Mouse (Mus musculus) gastrocnemius, postnatal 14 days (tissue): ENCODE data around the gene Usp6nl. TPM values are rescaled to one million over a fixed set of nuclear protein-coding genes. Genes with fewer than 3 reads are reported as not detected.

ENCODE experiments used
- DNase-seq: peaks from one replicate; pipeline ENCODE4 v3.0.0; 2021; ENCODE audit warnings: mixed read lengths
- intact Hi-C: fragments of 180-260 bp; cut with DNase I; formaldehyde crosslinking; loops from one replicate; pipeline ENCODE4 v1.15.1; 2025; ENCODE audit warnings: low total_unique reads
- total RNA-seq, 2 experiments: library from RNA; stranded (reverse); gene quantifications; 2 replicates each; pipeline ENCODE4 v1.2.3; 2021

The Usp6nl gene
- total RNA-seq, 2 experiments from 2014 or later = 5.7 to 7.6 TPM

GRCm38 (mm10) chr2:6487566-6488488, 165.4 kb downstream of the Usp6nl start:
- intact Hi-C loops = no loop called here
- DNase-seq = no peak

GRCm38 (mm10) chr2:6488489-6489056, 166.1 kb downstream of the Usp6nl start:
- DNase-seq = no peak
- intact Hi-C loops = no loop called here

- DNase-seq = no peak
- intact Hi-C loops = no loop called here
Measured at GRCm38 (mm10) chr2:6490076-6490475, 167.6 kb downstream of the Usp6nl start.

- DNase-seq = no peak
- intact Hi-C loops = no loop called here
Measured at GRCm38 (mm10) chr2:6490870-6491269, 168.4 kb downstream of the Usp6nl start.

- no peak for DNase-seq
- intact Hi-C loops = no loop called here
Measured at GRCm38 (mm10) chr2:6493886-6494285, 171.4 kb downstream of the Usp6nl start.

Other genes with a start within 250 kb of the Usp6nl start
- gene Proser2, start 192.5 kb upstream of the Usp6nl start, total RNA-seq = 1 to 10 TPM; 2.9 to 3.7 TPM
- gene Echdc3, start 109.6 kb upstream of the Usp6nl start, total RNA-seq = 1 to 10 TPM; 7.9 to 8.7 TPM